Mouse (Mus musculus) left cerebral cortex, postnatal 14 days (tissue): ENCODE measurements around the gene Olfr884. TPM values are rescaled to one million over a fixed set of nuclear protein-coding genes. Genes with fewer than 3 reads are reported as not detected.

Experiments used
- DNase-seq, 2 experiments: peaks; one replicate each; pipeline ENCODE4 v3.0.0; 2021 to 2022; ENCODE audit warnings: low spot score in 2 of 2, mixed read lengths in 1 of 2
- intact Hi-C: fragments of 180-260 bp; cut with DNase I; formaldehyde crosslinking; loops from one replicate; pipeline ENCODE4 v1.15.1; 2025
- long read RNA-seq, 2 experiments: library from polyadenylated mRNA; stranded (forward); transcript quantifications; one replicate each; pipeline ENCODE4 v2.0.0; 2021
- total RNA-seq, 2 experiments: library from RNA; stranded (reverse); gene quantifications; 2 replicates each; pipeline ENCODE4 v1.2.3; 2021

Gene Olfr884
- total RNA-seq, result not detected
- long read RNA-seq, experiment 1, result 0 reads
- long read RNA-seq, experiment 2, result 0 reads

DNA sequence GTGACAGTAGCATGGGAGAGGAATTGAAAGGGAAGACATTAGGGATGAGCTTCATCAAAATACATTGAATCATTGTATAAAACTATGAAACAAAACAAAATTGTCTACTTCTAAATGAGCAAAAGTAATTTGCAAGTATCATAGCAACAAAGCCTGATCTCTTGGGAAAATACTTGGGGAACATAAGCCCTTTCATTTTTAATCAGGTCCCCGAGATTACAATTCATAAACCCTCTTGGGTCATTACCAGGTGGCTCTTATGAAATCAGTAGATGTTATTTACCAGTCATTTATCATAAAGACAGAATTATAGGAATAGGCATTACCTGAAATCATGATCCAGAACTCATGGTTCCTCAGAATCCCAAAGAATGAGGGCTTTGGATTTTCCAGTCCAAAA, at the start of gene Olfr884:
Gene Olfr884 (plus strand): TSS at position 301 of the 400 bp plus-strand sequence.
- no peak for DNase-seq
- intact Hi-C loops, result no loop called here

DNA sequence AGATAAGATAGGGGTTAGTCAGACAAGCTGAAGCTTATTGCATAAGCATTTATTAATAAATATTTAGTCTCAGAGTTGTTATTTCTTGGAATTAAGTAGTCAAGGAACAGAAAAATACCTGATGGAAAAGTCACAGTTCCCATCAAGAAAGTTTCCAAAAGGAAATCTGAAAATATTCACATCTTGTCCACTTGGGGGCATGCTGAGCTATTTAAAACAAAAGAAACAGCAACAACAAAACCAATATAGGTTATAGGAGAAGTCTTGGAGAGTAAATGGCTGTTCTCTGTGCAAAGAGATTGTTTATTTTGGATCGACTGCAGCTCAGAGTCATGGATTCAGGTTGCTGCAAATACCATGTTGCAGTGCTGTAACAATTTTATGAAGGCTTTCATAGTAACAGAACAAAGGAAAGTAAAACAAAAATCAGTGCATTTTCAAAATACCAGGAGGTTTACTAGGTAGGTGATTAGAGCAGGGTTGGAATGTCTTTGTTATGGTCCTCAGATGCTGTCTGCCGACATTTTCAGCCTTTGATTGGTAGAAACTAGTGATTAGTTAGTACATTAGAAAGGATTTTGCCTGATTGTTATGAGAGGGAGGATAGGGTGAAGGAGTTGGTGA, 47.7 kb upstream of the Olfr884 start:
- peak in 1 of 2 experiments; percentile 3 for DNase-seq
- intact Hi-C loops, result no loop called here

DNA sequence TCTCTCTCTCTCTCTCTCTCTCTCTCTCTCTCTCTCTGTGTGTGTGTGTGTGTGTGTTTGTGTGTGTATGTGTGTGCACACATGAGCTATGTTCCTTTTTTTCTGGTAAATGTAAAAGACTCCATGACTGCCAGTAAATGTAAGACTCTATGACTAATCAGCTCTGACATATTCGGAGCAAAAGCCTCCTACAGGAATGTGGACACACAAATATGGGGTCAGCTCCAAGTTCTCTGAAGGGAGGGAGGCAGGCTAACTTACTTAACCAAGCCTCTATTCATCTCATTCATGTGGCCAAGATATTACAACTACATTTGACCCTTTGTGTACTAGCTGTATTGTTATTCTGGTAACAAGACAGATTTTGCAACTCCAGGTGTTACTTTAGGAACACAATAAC, 46.3 kb upstream of the Olfr884 start:
- DNase-seq, result no peak
- intact Hi-C loops, result no loop called here

DNA sequence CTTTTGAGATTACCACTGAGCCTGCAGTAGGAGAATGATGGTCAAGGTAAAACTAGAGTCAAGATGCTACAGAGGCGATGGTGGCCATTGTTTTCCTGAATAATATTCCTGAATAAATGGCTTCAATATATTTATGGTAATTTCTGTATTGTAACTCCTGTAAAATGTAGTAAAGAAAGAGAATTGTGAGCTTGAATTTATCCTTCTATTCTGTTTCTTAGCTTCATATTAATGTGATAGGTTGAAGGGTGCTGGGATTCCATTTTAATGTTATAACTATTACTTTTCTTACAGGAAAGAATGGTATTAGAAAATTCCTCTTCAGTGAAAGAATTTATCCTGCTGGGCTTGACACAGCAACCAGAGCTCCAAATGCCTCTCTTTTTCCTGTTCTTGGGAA, 20.8 kb upstream of the Olfr884 start, which contains the start of gene Olfr883:
Gene Olfr883 (plus strand): TSS at position 301 of the 400 bp plus-strand sequence.
- intact Hi-C loops, result no loop called here
- no peak for DNase-seq

DNA sequence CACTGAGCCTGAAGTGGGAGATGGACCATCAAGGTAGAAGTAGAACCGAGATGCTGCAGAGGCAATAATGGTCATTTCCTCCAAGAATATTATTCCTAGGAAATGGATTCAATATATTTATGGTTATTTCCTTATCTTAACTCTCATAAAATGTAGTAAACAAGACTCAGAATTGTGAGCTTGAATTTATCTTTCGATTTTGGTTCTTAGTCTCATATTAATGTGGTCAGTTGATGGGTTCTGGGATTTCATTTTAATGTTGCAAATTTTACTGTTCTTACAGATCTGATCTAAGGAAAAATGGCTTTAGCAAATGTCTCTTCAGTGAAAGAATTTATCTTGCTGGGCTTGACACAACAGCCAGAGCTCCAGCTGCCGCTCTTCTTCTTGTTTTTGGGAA, 14.7 kb downstream of the Olfr884 start, which contains the start of gene Olfr885:
Gene Olfr885 (plus strand): TSS at position 301 of the 400 bp plus-strand sequence.
- intact Hi-C loops, result no loop called here
- DNase-seq, result no peak

DNA sequence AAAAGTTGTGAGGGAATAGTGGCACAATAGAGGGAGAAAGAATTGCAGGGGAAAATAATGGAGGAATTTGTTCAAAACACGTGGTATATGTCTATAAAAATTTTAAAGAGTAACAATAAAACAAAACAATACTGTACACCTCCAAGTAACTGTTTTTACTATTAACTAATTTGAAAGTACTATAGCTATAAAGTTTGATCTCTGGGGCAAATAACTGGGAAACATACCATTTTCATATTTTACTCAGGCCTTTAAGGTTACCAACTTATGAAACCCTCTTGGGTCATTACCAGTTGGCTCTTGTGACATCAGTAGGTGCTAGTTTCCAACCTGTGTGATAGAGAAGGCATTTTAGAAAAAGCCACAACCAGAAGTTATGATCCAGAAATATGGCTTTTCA, 37.4 kb downstream of the Olfr884 start, which contains the start of gene Olfr887:
Gene Olfr887 (plus strand): TSS at position 301 of the 400 bp plus-strand sequence.
- intact Hi-C loops, result no loop called here

More for the DNA sequence above, 37.4 kb downstream of the Olfr884 start, which contains the start of gene Olfr887:
- no peak for DNase-seq

Other genes starting within 250 kb of the Olfr884 start
- not detected for gene Olfr876, start 243.5 kb upstream of the Olfr884 start, total RNA-seq
- under 1 TPM in 1 of 2 experiments, not detected in 1; 0.15 TPM for gene Olfr877, start 192.3 kb upstream of the Olfr884 start, total RNA-seq
- gene Olfr145, start 149.8 kb upstream of the Olfr884 start, total RNA-seq, result not detected
- gene Olfr878, start 128.7 kb upstream of the Olfr884 start, total RNA-seq, result not detected
- not detected for gene Olfr881, start 54.7 kb upstream of the Olfr884 start, total RNA-seq
- gene Olfr883, start 20.7 kb upstream of the Olfr884 start, total RNA-seq, result not detected
- not detected for gene Olfr885, start 14.8 kb downstream of the Olfr884 start, total RNA-seq
- not detected for gene Olfr887, start 37.5 kb downstream of the Olfr884 start, total RNA-seq
- not detected for gene Olfr888, start 61.6 kb downstream of the Olfr884 start, total RNA-seq
- not detected for gene Olfr889, start 68.6 kb downstream of the Olfr884 start, total RNA-seq
- not detected for gene Olfr890, start 96.0 kb downstream of the Olfr884 start, total RNA-seq
- gene Olfr891, start 134.3 kb downstream of the Olfr884 start, total RNA-seq, result not detected
- not detected for gene Olfr893, start 161.8 kb downstream of the Olfr884 start, total RNA-seq
- gene Olfr894, start 171.5 kb downstream of the Olfr884 start, total RNA-seq, result not detected
- gene Olfr143, start 206.2 kb downstream of the Olfr884 start, total RNA-seq, result not detected
- not detected for gene Olfr895, start 221.3 kb downstream of the Olfr884 start, total RNA-seq
- not detected for gene Olfr896-ps1, start 244.6 kb downstream of the Olfr884 start, total RNA-seq